Mouse (Mus musculus): ENCODE results near the gene BC048679. TPM values are rescaled to one million over a fixed set of nuclear protein-coding genes. Genes with fewer than 3 reads are reported as not detected.

BC048679 gene
- polyA plus RNA-seq (2016; fragmentation: Nextera tagmentation; extraction: Ambion mirVana): not detected in 2 replicates

- no peak within 1 kb of the TSS for H3K27ac ChIP-seq
- H3K4me1 ChIP-seq: peaks cover 16% of the 10 kb centered on the region
- no peaks in the 10 kb centered on the region for H3K36me3 ChIP-seq
- peaks cover 42% of the 10 kb centered on the region for H3K27me3 ChIP-seq (ENCODE audit: insufficient read depth, poor library complexity, severe bottlenecking)
- 49% methylated on average over 7 of the region's 7 CpGs for WGBS
- H3K9me3 ChIP-seq: no peaks in the 10 kb centered on the region
- no peak within 1 kb of the TSS for H3K4me3 ChIP-seq
- DNase-seq (ENCODE audit: low spot score): no peak
Measured at GRCm38 (mm10) chr7:81498181-81498580, at the start of gene BC048679. Gene BC048679 (minus strand): TSS chr7:81498281.

- no peaks in the 10 kb centered on the region for H3K9me3 ChIP-seq
- no peak overlapping the region for H3K4me3 ChIP-seq
- H3K36me3 ChIP-seq: peaks cover 87% of the 10 kb centered on the region
- H3K4me1 ChIP-seq: no peaks in the 10 kb centered on the region
- no peak for DNase-seq (ENCODE audit: low spot score)
- no peak overlapping the region for H3K27ac ChIP-seq
- WGBS: 80% methylated on average over 8 of the region's 8 CpGs
- no peaks in the 10 kb centered on the region for H3K27me3 ChIP-seq (ENCODE audit: insufficient read depth, poor library complexity, severe bottlenecking)
Measured at GRCm38 (mm10) chr7:81542934-81543333, 44.9 kb upstream of the BC048679 start.

- Histone ChIP-seq H3K4me3 (no peak overlapping the region), H3K9me3 (no peaks in the 10 kb centered on the region), H3K27me3 (ENCODE audit: insufficient read depth, poor library complexity, severe bottlenecking) (no peaks in the 10 kb centered on the region), H3K4me1 (no peaks in the 10 kb centered on the region), H3K27ac (no peak overlapping the region), H3K36me3 (peaks cover 88% of the 10 kb centered on the region)
- 84% methylated on average over 7 of the region's 7 CpGs for WGBS
- no peak for DNase-seq (ENCODE audit: low spot score)
Measured at GRCm38 (mm10) chr7:81541924-81542524, 43.9 kb upstream of the BC048679 start.

GRCm38 (mm10) chr7:81540999-81541398 is 42.9 kb upstream of the BC048679 start:
- no peaks in the 10 kb centered on the region for H3K9me3 ChIP-seq
- H3K27ac ChIP-seq: no peak overlapping the region
- H3K4me1 ChIP-seq: no peaks in the 10 kb centered on the region
- no peak overlapping the region for H3K4me3 ChIP-seq
- no peaks in the 10 kb centered on the region for H3K27me3 ChIP-seq (ENCODE audit: insufficient read depth, poor library complexity, severe bottlenecking)
- DNase-seq (ENCODE audit: low spot score): no peak
- H3K36me3 ChIP-seq: peaks cover 89% of the 10 kb centered on the region
- 42% methylated on average over 1 of the region's 1 CpGs for WGBS

GRCm38 (mm10) chr7:81539565-81539964 is 41.5 kb upstream of the BC048679 start:
- H3K9me3 ChIP-seq: no peaks in the 10 kb centered on the region
- H3K4me3 ChIP-seq: no peak overlapping the region
- 46% methylated on average over 2 of the region's 2 CpGs for WGBS
- H3K27ac ChIP-seq: no peak overlapping the region
- no peak for DNase-seq (ENCODE audit: low spot score)
- no peaks in the 10 kb centered on the region for H3K4me1 ChIP-seq
- peaks cover 90% of the 10 kb centered on the region for H3K36me3 ChIP-seq
- no peaks in the 10 kb centered on the region for H3K27me3 ChIP-seq (ENCODE audit: insufficient read depth, poor library complexity, severe bottlenecking)

- WGBS: 78% methylated on average over 2 of the region's 2 CpGs
- Histone ChIP-seq H3K9me3 (no peaks in the 10 kb centered on the region), H3K27ac (no peak overlapping the region), H3K4me3 (no peak overlapping the region), H3K4me1 (no peaks in the 10 kb centered on the region), H3K36me3 (peaks cover 92% of the 10 kb centered on the region), H3K27me3 (ENCODE audit: insufficient read depth, poor library complexity, severe bottlenecking) (no peaks in the 10 kb centered on the region)
- DNase-seq (ENCODE audit: low spot score): no peak
Measured at GRCm38 (mm10) chr7:81538070-81538675, 40.1 kb upstream of the BC048679 start.

DNA sequence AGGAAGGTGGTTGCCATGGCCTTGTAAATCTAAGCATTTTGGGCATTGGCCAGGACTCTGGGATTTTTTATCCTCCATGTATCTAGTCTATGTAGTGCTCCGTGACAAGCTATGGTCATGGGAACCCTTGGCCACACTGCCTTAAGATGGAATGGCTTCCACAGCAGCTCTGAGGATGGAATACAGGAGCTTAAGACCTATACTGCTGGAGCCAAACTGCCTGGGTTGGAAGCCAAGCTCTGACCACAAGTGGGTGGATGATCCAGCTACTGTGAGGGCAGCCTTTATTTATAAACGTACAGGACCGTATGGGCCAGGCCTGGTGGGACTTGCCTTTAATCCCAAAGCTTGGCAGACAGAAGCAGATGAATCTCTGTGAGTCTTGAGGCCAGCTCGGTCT is 38.4 kb upstream of the BC048679 start:
- 86% methylated on average over 4 of the region's 4 CpGs for WGBS
- DNase-seq (ENCODE audit: low spot score): no peak
- no peaks in the 10 kb centered on the region for H3K4me1 ChIP-seq
- H3K4me3 ChIP-seq: no peak overlapping the region
- no peak overlapping the region for H3K27ac ChIP-seq
- H3K9me3 ChIP-seq: no peaks in the 10 kb centered on the region
- no peaks in the 10 kb centered on the region for H3K27me3 ChIP-seq (ENCODE audit: insufficient read depth, poor library complexity, severe bottlenecking)
- peaks cover 93% of the 10 kb centered on the region for H3K36me3 ChIP-seq

- no peaks in the 10 kb centered on the region for H3K9me3 ChIP-seq
- H3K36me3 ChIP-seq: peaks cover 91% of the 10 kb centered on the region
- no peak for DNase-seq (ENCODE audit: low spot score)
- no peak overlapping the region for H3K4me3 ChIP-seq
- WGBS: 91% methylated on average over 1 of the region's 1 CpGs
- H3K4me1 ChIP-seq: no peaks in the 10 kb centered on the region
- H3K27me3 ChIP-seq (ENCODE audit: insufficient read depth, poor library complexity, severe bottlenecking): no peaks in the 10 kb centered on the region
- no peak overlapping the region for H3K27ac ChIP-seq
Measured at GRCm38 (mm10) chr7:81531462-81531861, 33.4 kb upstream of the BC048679 start.

DNA sequence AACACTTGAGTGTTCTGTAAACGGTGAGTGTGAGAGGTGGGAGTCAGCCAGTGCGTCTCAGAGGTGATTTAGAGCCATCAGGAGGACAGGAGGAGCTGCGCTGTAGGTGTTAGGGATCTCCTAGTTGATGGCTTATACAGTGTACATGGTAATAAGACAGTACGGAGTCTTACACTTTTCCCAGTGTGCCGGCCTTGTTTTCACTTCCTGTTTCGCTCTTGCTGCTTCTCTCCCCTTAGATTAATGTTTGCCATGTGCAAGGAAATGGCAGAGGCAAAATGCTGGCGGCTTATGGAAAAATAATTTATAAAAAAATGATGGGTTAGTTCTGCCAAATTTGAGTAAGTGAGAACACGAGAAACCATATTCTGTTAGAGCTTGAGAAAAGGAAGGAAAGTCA is 30.8 kb upstream of the BC048679 start:
- H3K9me3 ChIP-seq: no peaks in the 10 kb centered on the region
- H3K27me3 ChIP-seq (ENCODE audit: insufficient read depth, poor library complexity, severe bottlenecking): no peaks in the 10 kb centered on the region
- H3K4me3 ChIP-seq: no peak overlapping the region
- H3K4me1 ChIP-seq: peaks cover 9% of the 10 kb centered on the region
- H3K27ac ChIP-seq: no peak overlapping the region
- H3K36me3 ChIP-seq: peaks cover 82% of the 10 kb centered on the region
- DNase-seq (ENCODE audit: low spot score): no peak
- 92% methylated on average over 8 of the region's 8 CpGs for WGBS

- peaks cover 15% of the 10 kb centered on the region for H3K4me1 ChIP-seq
- H3K9me3 ChIP-seq: no peaks in the 10 kb centered on the region
- H3K27me3 ChIP-seq (ENCODE audit: insufficient read depth, poor library complexity, severe bottlenecking): no peaks in the 10 kb centered on the region
- peak overlapping the region; percentile 80 for H3K4me3 ChIP-seq
- peak overlapping the region; percentile 95 for H3K27ac ChIP-seq
- 18% methylated on average over 13 of the region's 13 CpGs for WGBS
- no peak for DNase-seq (ENCODE audit: low spot score)
- peaks cover 31% of the 10 kb centered on the region for H3K36me3 ChIP-seq
Measured at GRCm38 (mm10) chr7:81523663-81524017, 25.6 kb upstream of the BC048679 start.

- Histone ChIP-seq H3K36me3 (peaks cover 27% of the 10 kb centered on the region), H3K4me3 (peak overlapping the region; percentile 80), H3K27me3 (ENCODE audit: insufficient read depth, poor library complexity, severe bottlenecking) (no peaks in the 10 kb centered on the region), H3K27ac (peak overlapping the region; percentile 95), H3K4me1 (peaks cover 15% of the 10 kb centered on the region), H3K9me3 (no peaks in the 10 kb centered on the region)
- under 1% methylated on average over 31 of the region's 31 CpGs for WGBS
- peak; percentile 99 for DNase-seq (ENCODE audit: low spot score)
Measured at GRCm38 (mm10) chr7:81523008-81523662, 25.1 kb upstream of the BC048679 start.

DNA sequence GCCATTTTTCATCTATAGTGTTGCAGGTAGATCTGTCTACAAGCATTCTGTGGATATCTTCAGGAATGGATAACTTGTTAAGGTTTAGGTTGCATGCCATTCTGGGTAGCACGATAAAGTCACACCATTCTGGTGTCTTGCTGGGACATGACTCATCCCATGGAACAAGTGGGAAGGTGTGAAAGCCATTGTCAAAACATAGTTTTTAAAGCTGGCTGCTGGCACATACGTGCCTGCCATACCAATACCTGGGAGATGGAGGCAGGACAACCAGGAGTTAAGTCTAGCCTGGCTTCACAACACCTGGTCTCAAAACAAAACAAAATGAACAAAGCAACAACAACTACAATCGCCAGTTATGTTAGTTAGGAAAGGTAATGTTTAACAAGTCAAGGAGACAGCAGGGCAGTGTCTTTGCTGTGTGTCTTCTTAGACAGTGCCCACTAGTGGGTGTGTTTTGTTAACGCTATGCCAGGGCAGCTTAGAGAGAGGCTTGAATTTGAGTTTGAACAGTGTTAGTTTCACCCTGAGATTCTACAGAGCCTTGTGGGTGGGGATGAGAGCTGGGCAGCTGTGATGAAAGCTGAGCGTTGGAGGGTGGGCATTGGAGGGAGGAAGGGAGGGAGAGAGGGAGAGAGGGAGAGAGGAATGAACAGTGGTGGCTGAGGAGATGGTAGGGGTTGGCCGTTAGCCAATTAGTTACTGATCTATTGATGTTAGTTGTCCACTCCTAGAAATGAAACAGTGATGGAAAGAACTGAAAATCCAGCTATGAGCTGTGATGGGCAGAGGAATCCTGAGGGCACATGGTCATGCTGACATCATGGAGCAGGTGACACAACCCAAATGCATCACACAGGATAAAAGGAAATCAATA is 18.3 kb upstream of the BC048679 start:
- H3K9me3 ChIP-seq: no peaks in the 10 kb centered on the region
- 62% methylated on average over 6 of the region's 6 CpGs for WGBS
- H3K4me3 ChIP-seq: no peak overlapping the region
- no peak overlapping the region for H3K27ac ChIP-seq
- no peaks in the 10 kb centered on the region for H3K36me3 ChIP-seq
- DNase-seq (ENCODE audit: low spot score): no peak
- peaks cover 17% of the 10 kb centered on the region for H3K27me3 ChIP-seq (ENCODE audit: insufficient read depth, poor library complexity, severe bottlenecking)
- H3K4me1 ChIP-seq: 0 out of 2 replicates have a peak, but pooled peaks cover 6% of the 10 kb centered on the region

All from heart, embryonic 10.5 days (tissue).